Mouse (Mus musculus) fat pad, adult 2 months (tissue): Measurements from ENCODE around the gene Stk11.

Experiments used
- DNase-seq: peaks from one replicate; pipeline ENCODE4 v3.0.0-alpha.2; 2011; ENCODE audit warnings: low read depth, low spot score; ENCODE audit errors: extremely low read depth

Gene Stk11

GRCm38 (mm10) chr10:80168038-80168661, 52.5 kb downstream of the Stk11 start:
- DNase-seq, result no peak

GRCm38 (mm10) chr10:80169070-80169469, 53.5 kb downstream of the Stk11 start:
- DNase-seq, result no peak

GRCm38 (mm10) chr10:80169651-80170050, 54.0 kb downstream of the Stk11 start:
- no peak for DNase-seq

GRCm38 (mm10) chr10:80170052-80170451, 54.4 kb downstream of the Stk11 start:
- no peak for DNase-seq

- no peak for DNase-seq
These were observed 55.0 kb downstream of the Stk11 start for GRCm38 (mm10) chr10:80170601-80171021.

GRCm38 (mm10) chr10:80171252-80171651, 55.6 kb downstream of the Stk11 start:
- no peak for DNase-seq

- DNase-seq, result no peak
These were observed 56.3 kb downstream of the Stk11 start for GRCm38 (mm10) chr10:80171760-80172526.

- DNase-seq, result no peak
These were observed 57.1 kb downstream of the Stk11 start, which contains the start of gene 1600002K03Rik for GRCm38 (mm10) chr10:80172527-80173292. TSS of gene 1600002K03Rik (plus strand) at chr10:80172944.

- no peak for DNase-seq
These were observed 57.8 kb downstream of the Stk11 start for GRCm38 (mm10) chr10:80173358-80173757.

GRCm38 (mm10) chr10:80173955-80174640, 58.5 kb downstream of the Stk11 start:
- DNase-seq, result no peak

GRCm38 (mm10) chr10:80174705-80175104, 59.1 kb downstream of the Stk11 start:
- no peak for DNase-seq

GRCm38 (mm10) chr10:80175536-80176269, 60.1 kb downstream of the Stk11 start:
- DNase-seq, result no peak

- DNase-seq, result no peak
These were observed 60.7 kb downstream of the Stk11 start for GRCm38 (mm10) chr10:80176270-80176834.

- DNase-seq, result no peak
These were observed 62.1 kb downstream of the Stk11 start for GRCm38 (mm10) chr10:80177441-80178279.

GRCm38 (mm10) chr10:80179068-80180051, 63.8 kb downstream of the Stk11 start, which contains the start of gene Efna2:
TSS of gene Efna2 (plus strand) at chr10:80179482.
- no peak for DNase-seq
